Mouse (Mus musculus): ENCODE results near the gene Gas2l3. TPM values are rescaled to one million over a fixed set of nuclear protein-coding genes. Genes with fewer than 3 reads are reported as not detected.

Gene Gas2l3
- polyA plus RNA-seq, 1 experiment from 2014 or later, result 16.8 TPM

DNA sequence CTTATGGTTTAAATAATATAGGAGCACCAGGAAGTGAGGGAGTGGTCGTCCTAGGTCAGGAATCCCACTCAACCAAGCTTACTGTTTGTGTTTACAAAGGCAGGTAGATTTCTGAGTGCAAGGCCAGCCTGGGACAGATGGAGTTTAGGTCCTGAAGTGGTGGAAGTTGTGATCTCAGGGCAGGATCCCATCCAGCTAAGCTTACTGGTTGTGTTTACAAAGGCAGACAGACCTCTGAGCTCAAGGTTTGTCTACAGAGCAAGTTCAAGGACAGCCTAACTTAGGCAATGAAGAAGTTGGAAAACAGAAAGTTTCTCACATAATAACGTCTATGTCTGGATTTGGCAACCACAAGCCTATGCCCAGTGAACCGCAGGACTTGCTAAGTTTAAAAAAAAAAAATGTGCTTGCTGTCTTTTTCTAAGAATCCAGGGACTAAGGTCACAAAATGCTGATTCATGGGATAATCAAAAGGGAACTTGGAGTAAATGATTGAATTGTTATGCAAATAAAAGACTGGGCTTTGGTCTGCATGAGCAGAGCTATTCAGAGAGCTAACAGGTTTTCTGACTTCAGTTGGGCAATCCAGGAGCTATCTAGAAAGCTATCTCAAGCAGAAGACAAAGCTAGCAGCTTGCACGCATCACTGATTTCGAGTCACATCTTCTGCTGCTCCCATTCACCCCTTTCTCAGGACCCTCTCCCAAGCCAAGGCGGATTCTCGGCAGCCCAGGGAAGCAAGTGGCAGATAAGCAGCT, 27.0 kb upstream of the Gas2l3 start:
- no peak overlapping the region for H3K27ac ChIP-seq
- H3K36me3 ChIP-seq (replicated peaks), result no peaks in the 10 kb centered on the region
- ATAC-seq (ENCODE audit: low FRiP score), result no peak
- H3K4me3 ChIP-seq (replicated peaks), result no peak overlapping the region
- WGBS, result 35% methylated on average over 7 of the region's 7 CpGs
- H3K27me3 ChIP-seq, result no peaks in the 10 kb centered on the region
- H3K4me2 ChIP-seq, result no peak overlapping the region
- H3K4me1 ChIP-seq, result no peaks in the 10 kb centered on the region
- no peak overlapping the region for H3K9ac ChIP-seq
- peaks cover 7% of the 10 kb centered on the region; the same call in 1 of the 2 replicates for H3K9me3 ChIP-seq

DNA sequence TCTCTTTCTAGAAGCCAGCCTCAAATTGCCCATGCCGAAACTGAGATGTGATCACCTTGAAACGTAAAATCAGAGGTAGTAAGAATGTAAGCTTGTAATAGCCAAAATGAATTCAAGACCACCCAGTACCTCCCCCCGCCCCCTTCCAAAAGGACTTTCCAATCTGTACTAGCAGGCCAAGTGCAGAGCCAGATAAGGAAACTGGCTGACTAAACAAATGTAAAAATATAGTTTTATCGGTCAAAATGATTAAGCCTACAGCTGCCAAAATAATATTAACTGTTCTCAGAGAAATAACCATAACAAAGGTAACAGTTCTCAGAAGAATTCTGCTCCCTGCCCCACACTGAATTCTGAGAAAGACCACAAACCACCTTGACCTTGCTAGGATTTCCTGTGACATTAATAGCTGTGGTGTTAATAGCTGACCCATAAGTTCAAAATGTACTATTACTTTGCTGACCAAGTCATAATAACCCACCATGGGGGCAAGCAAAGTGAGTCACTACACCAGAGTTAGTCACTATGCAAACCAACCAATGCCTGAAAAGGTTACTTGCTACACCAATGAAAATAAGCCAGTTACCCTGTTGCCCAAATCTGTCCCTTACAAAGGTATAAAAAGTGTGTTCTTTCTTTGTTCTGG, 21.1 kb upstream of the Gas2l3 start:
- Histone ChIP-seq H3K4me2 (no peak overlapping the region), H3K9me3 (0 out of 2 replicates have a peak, but pooled peaks cover under 1% of the 10 kb centered on the region), H3K4me3 (replicated peaks) (no peak overlapping the region), H3K9ac (no peak overlapping the region), H3K27ac (no peak overlapping the region), H3K27me3 (no peaks in the 10 kb centered on the region), H3K36me3 (replicated peaks) (no peaks in the 10 kb centered on the region), H3K4me1 (no peaks in the 10 kb centered on the region)
- WGBS, result 87% methylated on average over 4 of the region's 4 CpGs
- no peak for ATAC-seq (ENCODE audit: low FRiP score)

DNA sequence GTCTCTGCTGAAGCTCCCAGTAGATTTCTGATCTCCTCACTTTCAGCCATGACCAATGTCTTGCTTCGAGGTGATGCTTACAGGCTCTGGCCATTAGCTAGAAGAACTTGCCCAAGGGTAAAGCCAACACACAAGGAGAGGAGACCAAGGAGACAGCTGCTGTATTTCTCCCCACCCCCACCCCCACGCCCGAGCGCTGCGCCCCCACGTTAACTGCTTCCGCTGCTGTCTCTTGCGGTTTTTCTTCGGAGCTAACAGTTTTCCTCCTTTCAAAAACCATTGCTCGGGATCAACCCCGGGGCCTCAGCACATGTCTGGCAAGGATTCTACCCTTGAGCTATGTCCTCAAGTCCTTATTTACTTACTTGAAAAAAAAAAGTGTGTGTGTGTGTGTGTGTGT, 19.1 kb upstream of the Gas2l3 start:
- Histone ChIP-seq H3K27me3 (no peaks in the 10 kb centered on the region), H3K4me1 (no peaks in the 10 kb centered on the region), H3K4me2 (no peak overlapping the region), H3K9me3 (no peaks in the 10 kb centered on the region), H3K36me3 (replicated peaks) (no peaks in the 10 kb centered on the region), H3K9ac (no peak overlapping the region), H3K27ac (no peak overlapping the region), H3K4me3 (replicated peaks) (no peak overlapping the region)
- no peak for ATAC-seq (ENCODE audit: low FRiP score)
- 81% methylated on average over 11 of the region's 11 CpGs for WGBS

DNA sequence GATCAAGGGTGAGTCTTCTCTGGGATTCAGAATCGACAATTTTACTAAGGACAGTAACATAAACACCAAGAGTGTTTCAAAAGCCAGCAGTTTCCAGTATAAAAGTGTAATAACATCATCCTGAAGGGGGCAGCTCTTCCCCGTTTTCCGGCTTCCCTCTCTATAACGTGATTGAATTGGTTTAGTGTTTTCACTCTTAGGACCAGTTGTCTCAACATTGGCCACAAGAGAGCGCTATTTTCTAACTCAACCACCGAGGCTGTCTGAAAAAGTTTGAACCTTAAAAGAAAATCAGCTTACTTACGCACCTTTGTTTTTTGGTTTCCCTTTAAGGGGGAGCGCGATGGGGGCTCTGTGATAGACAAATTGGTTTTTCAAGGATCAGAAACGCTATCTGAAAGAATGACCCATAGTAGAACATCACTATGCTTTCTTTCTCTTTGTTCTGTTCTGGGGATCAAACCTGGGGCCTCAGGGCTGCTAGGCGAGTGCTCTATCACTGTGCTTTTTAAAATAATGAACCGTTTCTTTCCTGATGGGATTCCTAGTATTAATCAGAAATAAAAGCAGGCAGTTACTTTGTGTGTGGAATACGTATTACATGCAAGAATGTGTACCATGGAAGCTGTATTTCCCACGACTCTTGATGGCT, 18.2 kb upstream of the Gas2l3 start:
- H3K4me1 ChIP-seq, result no peaks in the 10 kb centered on the region
- no peaks in the 10 kb centered on the region for H3K27me3 ChIP-seq
- H3K9me3 ChIP-seq, result no peaks in the 10 kb centered on the region
- no peaks in the 10 kb centered on the region for H3K36me3 ChIP-seq (replicated peaks)
- H3K9ac ChIP-seq, result no peak overlapping the region
- H3K27ac ChIP-seq, result no peak overlapping the region
- peak; percentile 85 for ATAC-seq (ENCODE audit: low FRiP score)
- H3K4me2 ChIP-seq, result peak overlapping the region; percentile 33; the same call in 1 of the 2 replicates
- H3K4me3 ChIP-seq (replicated peaks), result no peak overlapping the region
- 16% methylated on average over 14 of the region's 14 CpGs for WGBS

DNA sequence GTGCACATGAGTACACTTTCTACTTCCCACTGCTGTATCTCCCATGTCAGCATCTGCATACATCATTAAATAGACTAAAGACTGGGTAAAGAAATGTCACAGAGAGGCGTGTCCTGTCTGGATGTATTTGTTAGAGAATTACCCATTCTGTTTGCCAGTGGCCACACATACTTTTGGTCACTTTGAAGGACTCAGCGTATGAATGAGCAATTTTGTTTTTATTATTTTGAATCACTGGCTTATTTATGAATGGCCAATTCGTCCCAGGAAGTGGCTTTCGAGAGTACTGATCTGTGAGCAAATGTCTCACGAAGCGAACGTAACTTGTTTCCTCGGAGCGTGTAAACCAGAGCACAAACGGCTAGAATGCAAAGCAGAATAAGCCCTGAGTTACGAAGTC, 17.2 kb upstream of the Gas2l3 start:
- H3K9me3 ChIP-seq, result no peaks in the 10 kb centered on the region
- H3K27ac ChIP-seq, result no peak overlapping the region
- no peak overlapping the region for H3K4me3 ChIP-seq (replicated peaks)
- H3K9ac ChIP-seq, result no peak overlapping the region
- 68% methylated on average over 11 of the region's 11 CpGs for WGBS
- H3K4me1 ChIP-seq, result no peaks in the 10 kb centered on the region
- no peaks in the 10 kb centered on the region for H3K36me3 ChIP-seq (replicated peaks)
- ATAC-seq (ENCODE audit: low FRiP score), result no peak
- H3K4me2 ChIP-seq, result no peak overlapping the region
- H3K27me3 ChIP-seq, result no peaks in the 10 kb centered on the region

DNA sequence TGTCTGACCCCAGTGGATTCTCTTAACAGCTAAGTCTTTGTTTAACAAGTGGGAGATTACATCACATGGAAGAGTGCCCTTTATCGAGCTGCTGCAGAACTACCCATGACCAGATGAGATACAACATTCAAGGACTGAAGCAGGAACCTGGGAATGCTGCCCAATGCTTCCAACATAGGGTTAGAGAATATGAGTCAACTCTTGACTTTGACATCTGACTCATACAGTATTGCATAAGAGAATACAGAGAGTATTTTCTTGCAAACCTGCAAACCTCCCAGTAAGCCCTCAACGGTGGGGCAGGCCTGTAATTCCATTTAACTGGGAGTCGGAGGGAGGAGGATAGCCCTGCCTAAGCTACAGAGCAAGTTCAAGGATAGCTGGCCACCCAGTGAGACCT, 15.0 kb upstream of the Gas2l3 start:
- 73% methylated on average over 3 of the region's 3 CpGs for WGBS
- Histone ChIP-seq H3K4me2 (no peak overlapping the region), H3K9ac (no peak overlapping the region), H3K27me3 (no peaks in the 10 kb centered on the region), H3K4me3 (replicated peaks) (no peak overlapping the region), H3K9me3 (no peaks in the 10 kb centered on the region), H3K36me3 (replicated peaks) (no peaks in the 10 kb centered on the region), H3K4me1 (0 out of 2 replicates have a peak, but pooled peaks cover 4% of the 10 kb centered on the region), H3K27ac (no peak overlapping the region)
- no peak for ATAC-seq (ENCODE audit: low FRiP score)

DNA sequence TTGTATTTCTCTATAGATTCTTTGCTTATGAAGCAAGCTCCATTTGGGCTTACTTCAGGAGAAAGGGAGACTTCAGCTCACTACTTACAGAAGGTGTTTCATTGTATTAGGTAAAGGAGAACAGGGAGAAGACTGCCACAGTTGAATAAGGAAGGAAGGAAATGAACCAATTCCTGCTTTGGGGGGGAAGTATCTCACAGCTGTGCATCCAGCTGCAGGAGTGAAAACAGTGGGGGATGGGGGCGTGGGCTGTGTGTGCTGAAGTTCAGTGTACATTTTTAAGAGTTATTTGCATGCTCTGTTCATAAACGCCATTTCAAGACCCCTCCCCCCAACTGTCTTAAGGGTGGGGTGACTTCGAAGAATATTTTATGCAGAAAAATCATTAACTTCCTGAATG, 10.0 kb upstream of the Gas2l3 start:
- Histone ChIP-seq H3K4me1 (0 out of 2 replicates have a peak, but pooled peaks cover 4% of the 10 kb centered on the region), H3K9me3 (no peaks in the 10 kb centered on the region), H3K4me3 (replicated peaks) (no peak overlapping the region), H3K4me2 (no peak overlapping the region), H3K27me3 (no peaks in the 10 kb centered on the region), H3K9ac (no peak overlapping the region), H3K27ac (no peak overlapping the region), H3K36me3 (replicated peaks) (no peaks in the 10 kb centered on the region)
- no peak for ATAC-seq (ENCODE audit: low FRiP score)
- 83% methylated on average over 3 of the region's 3 CpGs for WGBS

DNA sequence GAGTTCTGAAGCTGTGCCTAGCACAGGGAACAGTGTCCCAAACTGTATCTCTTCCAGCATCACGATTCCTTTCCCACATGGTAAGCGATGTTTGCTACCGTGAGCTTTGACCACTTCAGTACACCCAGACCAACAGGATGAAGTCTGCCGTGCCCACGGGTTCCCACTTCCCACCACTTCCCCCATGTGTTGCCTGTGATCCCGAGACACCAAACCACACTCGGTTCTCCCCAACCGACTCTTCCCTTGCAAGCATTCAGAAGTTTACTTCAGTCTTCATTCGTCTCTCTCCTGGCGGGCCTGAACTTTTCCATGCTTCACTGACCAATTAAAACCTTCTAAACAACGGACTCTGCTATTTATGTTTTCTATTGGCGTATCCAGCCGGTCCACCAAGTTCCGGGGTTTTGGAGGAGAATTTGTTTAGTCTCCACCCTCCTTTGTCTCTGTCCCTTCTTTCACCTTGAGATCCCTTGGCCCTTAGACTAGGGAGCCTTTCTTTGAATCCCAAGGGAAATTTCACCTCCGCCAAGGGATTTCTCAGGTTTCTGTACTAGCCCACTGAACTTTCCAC, 9.4 kb upstream of the Gas2l3 start:
- Histone ChIP-seq H3K4me3 (replicated peaks) (no peak overlapping the region), H3K4me1 (0 out of 2 replicates have a peak, but pooled peaks cover 4% of the 10 kb centered on the region), H3K9me3 (no peaks in the 10 kb centered on the region), H3K27ac (no peak overlapping the region), H3K36me3 (replicated peaks) (no peaks in the 10 kb centered on the region), H3K4me2 (no peak overlapping the region), H3K9ac (no peak overlapping the region), H3K27me3 (no peaks in the 10 kb centered on the region; the same call in 1 of the 2 replicates)
- 88% methylated on average over 15 of the region's 15 CpGs for WGBS
- no peak for ATAC-seq (ENCODE audit: low FRiP score)

DNA sequence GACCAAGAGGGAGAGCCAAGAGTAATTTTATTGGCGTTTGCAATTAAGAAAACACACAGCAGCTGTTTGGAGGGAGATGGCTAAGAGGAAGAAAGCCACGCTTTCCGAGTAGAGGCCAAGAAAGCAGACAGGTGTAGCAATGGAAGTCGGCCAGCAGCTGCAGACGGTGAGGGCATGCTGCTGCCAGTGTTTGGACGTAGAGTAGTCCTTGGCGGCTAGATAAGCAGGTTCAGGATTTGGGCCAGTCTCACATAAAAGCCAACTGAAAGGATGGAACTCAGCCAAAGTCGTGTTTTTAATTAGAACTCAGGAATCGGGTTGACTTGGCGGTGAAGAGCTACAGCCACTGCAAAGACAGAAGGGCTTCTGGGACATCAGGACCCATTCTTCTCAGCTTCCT, 6.6 kb upstream of the Gas2l3 start:
- Histone ChIP-seq H3K27me3 (peaks cover 8% of the 10 kb centered on the region; the same call in 1 of the 2 replicates), H3K9me3 (no peaks in the 10 kb centered on the region), H3K4me1 (0 out of 2 replicates have a peak, but pooled peaks cover 4% of the 10 kb centered on the region), H3K4me2 (no peak overlapping the region), H3K9ac (no peak overlapping the region), H3K27ac (no peak overlapping the region), H3K36me3 (replicated peaks) (no peaks in the 10 kb centered on the region), H3K4me3 (replicated peaks) (no peak overlapping the region)
- 76% methylated on average over 10 of the region's 10 CpGs for WGBS
- no peak for ATAC-seq (ENCODE audit: low FRiP score)

DNA sequence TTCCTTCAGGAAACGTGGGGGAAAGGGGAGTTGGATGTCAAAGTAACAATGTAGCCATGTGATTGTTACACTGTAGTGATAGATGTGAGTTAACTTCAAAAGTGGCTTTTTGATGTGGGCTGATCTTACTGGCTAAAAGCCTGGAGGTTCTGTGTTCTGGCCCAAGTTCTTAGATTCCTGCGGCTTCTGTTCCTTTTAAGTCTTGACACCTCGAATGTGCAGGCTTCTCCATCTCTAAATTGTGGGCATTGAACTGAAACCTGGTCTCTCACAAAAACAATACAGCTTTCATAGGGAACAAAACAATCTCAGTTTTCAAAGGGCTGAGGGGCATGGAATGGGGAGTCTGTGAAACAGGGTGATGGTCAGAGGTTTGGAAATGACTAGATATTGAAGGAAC, 614 bp upstream of the Gas2l3 start:
- Histone ChIP-seq H3K9me3 (no peaks in the 10 kb centered on the region), H3K27ac (no peak overlapping the region), H3K27me3 (peaks cover 34% of the 10 kb centered on the region), H3K36me3 (replicated peaks) (0 out of 2 replicates have a peak, but pooled peaks cover 6% of the 10 kb centered on the region), H3K9ac (peak overlapping the region; percentile 74; the same call in 1 of the 2 replicates), H3K4me2 (peak overlapping the region; percentile 85), H3K4me3 (replicated peaks) (peak overlapping the region; percentile 64), H3K4me1 (peaks cover 13% of the 10 kb centered on the region)
- 33% methylated on average over 3 of the region's 3 CpGs for WGBS
- no peak for ATAC-seq (ENCODE audit: low FRiP score)

DNA sequence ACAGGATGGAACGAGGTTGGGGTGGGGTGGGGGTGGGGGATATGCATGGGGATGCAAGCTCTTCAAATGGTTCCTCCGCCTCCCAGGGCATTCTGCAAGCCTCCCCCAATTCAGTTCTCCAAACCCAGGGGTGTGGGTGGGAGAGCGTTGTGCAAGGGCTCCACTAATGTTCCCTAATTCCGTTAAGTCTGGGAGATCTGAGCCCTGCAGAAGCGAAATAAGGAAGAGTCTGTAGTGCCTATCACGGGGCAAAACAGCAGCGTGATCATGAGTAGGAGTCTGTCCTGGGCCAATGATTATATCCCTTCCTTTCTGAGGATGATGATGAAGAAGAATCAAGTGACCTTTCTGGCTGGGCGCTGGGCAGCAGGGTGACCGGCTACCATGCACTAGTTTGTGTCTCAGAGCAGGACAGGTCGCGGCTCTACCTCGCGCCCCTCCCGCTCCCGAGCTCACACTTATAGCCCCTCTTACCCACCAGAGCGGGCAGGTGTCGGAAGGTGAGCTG, 598 bp downstream of the Gas2l3 start:
- 1% methylated on average over 17 of the region's 17 CpGs for WGBS
- H3K9me3 ChIP-seq, result no peaks in the 10 kb centered on the region
- peak overlapping the region; percentile 85 for H3K4me2 ChIP-seq
- H3K4me3 ChIP-seq (replicated peaks), result peak overlapping the region; percentile 64
- H3K36me3 ChIP-seq (replicated peaks), result 0 out of 2 replicates have a peak, but pooled peaks cover 6% of the 10 kb centered on the region
- H3K27ac ChIP-seq, result 0 out of 2 replicates have a peak overlapping the region, but pooled peaks have one; percentile 61
- H3K27me3 ChIP-seq, result peaks cover 45% of the 10 kb centered on the region
- peak overlapping the region; percentile 74 for H3K9ac ChIP-seq
- peaks cover 14% of the 10 kb centered on the region for H3K4me1 ChIP-seq
- no peak for ATAC-seq (ENCODE audit: low FRiP score)

DNA sequence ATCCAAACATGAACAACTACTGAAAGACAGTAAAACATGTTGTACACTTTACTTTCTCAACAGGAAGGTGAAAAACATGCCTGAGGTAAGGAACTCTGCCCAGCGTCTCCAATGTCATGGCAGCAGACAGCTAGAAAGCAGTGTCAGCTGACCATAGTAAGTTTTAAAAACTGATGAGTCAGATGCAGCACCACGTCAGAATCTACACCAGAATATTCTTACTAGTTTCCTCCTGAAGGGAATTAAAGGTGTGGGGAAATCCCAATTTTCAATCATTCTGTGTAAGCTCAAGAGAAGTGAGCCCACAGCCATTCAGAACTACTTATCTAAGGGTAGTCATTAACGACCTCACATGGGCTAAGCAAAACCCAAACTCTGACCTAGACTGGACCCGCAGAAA, 1.1 kb downstream of the Gas2l3 start:
- WGBS, result 25% methylated on average over 4 of the region's 4 CpGs
- no peak for ATAC-seq (ENCODE audit: low FRiP score)
- H3K36me3 ChIP-seq (replicated peaks), result 0 out of 2 replicates have a peak, but pooled peaks cover 6% of the 10 kb centered on the region
- H3K4me2 ChIP-seq, result peak overlapping the region; percentile 85
- no peak overlapping the region for H3K27ac ChIP-seq
- peak overlapping the region; percentile 74; the same call in 1 of the 2 replicates for H3K9ac ChIP-seq
- H3K4me3 ChIP-seq (replicated peaks), result peak overlapping the region; percentile 64
- H3K9me3 ChIP-seq, result no peaks in the 10 kb centered on the region
- H3K27me3 ChIP-seq, result peaks cover 50% of the 10 kb centered on the region
- H3K4me1 ChIP-seq, result peaks cover 18% of the 10 kb centered on the region
